Mouse (Mus musculus): ENCODE measurements at regions not wholly inside any gene's neighbourhood (a gene's known extent, or its start where the extent isn't known, plus 50 kb on each side); places are given as distances from the start of the nearest gene placed in this dataset.

DNA sequence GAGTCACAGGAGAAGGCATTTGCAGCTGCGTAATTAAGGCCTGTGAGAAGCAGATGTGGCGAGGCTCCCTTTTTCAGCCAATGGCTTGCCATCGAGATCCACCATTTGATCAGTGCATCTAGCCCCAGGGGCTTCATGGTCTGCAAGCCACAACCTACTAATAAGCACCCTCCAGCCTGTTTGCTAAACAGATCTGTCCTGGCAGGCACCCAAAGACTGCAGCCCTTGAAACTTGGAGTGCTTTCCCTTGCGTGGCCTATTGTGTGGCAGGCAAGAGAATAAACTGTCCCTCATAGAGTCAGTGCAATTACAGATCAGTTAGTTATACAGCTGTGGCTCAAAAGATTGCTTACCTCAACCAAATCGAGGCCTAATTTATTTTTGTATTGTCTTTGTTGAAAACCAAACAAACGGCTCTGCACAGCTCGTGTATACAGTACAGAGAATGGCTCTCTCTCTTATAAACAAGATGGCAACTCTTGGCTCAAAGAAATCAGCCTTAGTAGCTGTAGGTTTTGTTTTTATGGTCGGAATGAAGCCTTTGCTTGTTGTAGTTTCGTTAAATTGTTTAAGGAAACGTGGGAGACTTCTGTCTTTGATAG, 195.9 kb upstream of the Satb2 start:
- TF ChIP-seq CHD2 (IDR thresholded peaks at IDR 0.05; ENCODE audit: low read length) (no peak), CTCF (IDR thresholded peaks at IDR 0.05 in 2 of 3, conservative IDR thresholded peaks at IDR 0.05 in 1 of 3; ENCODE audit: control insufficient read depth in 1 of 3, insufficient read depth in 1 of 3, low read depth in 2 of 3, low read length in 3 of 3, poor library complexity in 1 of 3, severe bottlenecking in 1 of 3) (no peak), ZMIZ1 (IDR thresholded peaks at IDR 0.05; ENCODE audit: low read depth, low read length) (no peak), MXI1 (IDR thresholded peaks at IDR 0.05; ENCODE audit: low read depth, low read length) (no peak), USF2 (IDR thresholded peaks at IDR 0.05; ENCODE audit: borderline replicate concordance in 1 of 2, insufficient read depth in 1 of 2, low read depth in 1 of 2, low read length in 2 of 2) (no peak)
